Mouse (Mus musculus) kidney, adult 2 months (tissue): ENCODE results near the gene Olfr1358.

Experiments
- CTCF ChIP-seq: fragments of 200-500 bp; conservative IDR thresholded peaks from 2 replicates; pipeline ENCODE4 v1.5.1; 2011; ENCODE audit warnings: low read depth, mild to moderate bottlenecking, control low read depth, low read length, moderate library complexity, mixed read lengths; ENCODE audit not compliant: insufficient read depth, insufficient read length
- POLR2A ChIP-seq: fragments of 200-500 bp; IDR thresholded peaks from one replicate; pipeline ENCODE4 v1.6.1; 2011; ENCODE audit warnings: low read depth, low read length, control low read depth

GRCm38 (mm10) chr10:78476821-78477220, 40.4 kb upstream of the Olfr1358 start:
- no peak for TF ChIP-seq POLR2A
- no peak for TF ChIP-seq CTCF
